Mouse (Mus musculus) adrenal gland, postnatal 4 days (tissue): ENCODE results near the gene Nubpl. TPM values are rescaled to one million over a fixed set of nuclear protein-coding genes. Genes with fewer than 3 reads are reported as not detected.

Source experiments
- DNase-seq, 2 experiments: peaks; one replicate each; pipeline ENCODE4 v3.0.0; 2021 to 2022; ENCODE audit warnings: low spot score in 2 of 2, mixed read lengths in 2 of 2
- total RNA-seq, 2 experiments: library from RNA; stranded (reverse); gene quantifications; 2 replicates each; pipeline ENCODE4 v1.2.3; 2021

Gene Nubpl
- total RNA-seq, 2 experiments from 2014 or later = 15.4 to 15.9 TPM

DNA sequence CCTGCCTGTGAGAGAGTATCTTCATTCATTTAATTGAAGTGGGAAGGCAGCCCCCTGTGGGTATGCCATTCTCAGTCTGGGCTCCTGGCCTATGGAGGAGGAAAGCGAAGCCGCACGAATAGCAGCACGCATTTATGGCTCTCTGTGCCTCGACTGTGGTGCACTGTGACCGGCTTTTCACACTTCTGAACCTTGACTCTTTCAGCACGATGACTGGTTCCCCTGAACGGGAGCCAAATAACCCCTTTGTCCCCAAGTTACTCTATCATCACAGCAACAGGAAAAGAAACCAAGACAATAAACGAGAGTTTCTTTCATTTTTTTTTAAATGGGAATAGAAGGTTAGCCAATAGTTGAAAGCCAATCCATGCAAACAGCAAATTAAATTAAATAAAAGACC lies 220.9 kb downstream of the Nubpl start:
- no peak for DNase-seq

DNA sequence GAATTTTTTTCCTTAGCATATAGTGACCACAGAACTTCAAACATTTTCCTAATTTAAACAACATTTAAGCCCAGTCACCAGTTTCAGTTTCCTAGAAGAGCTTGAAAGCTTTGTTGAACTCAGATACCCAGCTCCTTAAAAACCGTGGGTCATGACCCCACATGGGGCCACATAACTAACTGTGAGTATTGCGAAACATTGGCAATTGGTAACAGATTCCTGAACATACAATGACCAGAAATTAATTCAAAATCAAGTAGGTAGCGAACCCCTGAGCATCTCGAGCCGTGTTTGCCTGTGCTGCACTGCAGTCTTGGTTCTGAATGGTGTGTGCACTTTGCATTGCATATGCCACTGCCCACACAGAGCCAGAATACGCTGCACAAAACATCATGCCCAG lies 221.6 kb downstream of the Nubpl start:
- no peak for DNase-seq

DNA sequence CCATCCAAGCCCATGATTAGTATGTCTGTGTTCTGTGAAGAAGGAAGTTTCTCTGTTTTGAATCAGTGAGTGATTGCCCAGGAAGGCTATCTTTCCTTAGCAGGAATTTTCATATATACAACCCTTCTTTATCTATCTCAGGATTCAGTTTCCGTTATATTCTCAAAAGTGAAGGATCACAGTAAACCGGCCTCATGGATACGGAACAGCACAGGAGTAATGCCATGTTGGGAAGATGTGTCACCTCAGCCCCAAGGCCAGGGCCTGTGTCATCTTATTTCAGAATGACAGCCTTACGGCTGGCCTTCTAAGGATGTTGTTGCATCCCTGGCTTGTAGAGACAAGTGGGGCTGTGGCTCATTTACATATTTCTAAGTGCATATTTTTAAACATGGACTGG lies 231.0 kb downstream of the Nubpl start:
- DNase-seq = no peak

DNA sequence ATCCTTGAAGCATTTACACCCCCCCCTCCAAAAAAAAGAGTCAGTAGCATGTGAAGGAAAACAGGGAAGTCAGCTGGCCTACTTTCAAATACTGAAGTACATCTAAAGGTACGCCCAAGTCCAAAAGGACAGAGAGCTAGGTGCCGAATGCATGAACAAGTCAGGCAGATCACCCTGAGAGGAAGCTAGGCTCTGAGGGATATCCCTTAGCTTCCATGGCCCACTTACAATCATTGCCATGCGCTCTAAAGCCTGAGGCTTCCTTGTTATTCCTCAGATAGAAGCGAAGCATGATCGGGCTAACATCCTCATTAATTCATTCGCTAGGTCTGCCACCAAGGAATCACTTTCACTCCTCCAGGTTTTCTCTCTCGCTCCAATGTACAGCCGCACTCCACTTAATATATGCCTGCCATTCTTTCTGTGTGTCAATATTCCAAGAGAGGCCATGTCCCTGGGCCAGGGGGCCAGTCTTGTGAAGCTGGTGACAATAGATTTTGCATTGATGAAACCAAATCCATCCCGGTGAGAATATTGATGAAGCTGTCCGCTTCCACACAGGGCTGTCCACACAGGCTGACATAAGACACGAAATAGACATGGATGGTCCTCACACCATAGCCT lies 237.7 kb downstream of the Nubpl start:
- no peak for DNase-seq

DNA sequence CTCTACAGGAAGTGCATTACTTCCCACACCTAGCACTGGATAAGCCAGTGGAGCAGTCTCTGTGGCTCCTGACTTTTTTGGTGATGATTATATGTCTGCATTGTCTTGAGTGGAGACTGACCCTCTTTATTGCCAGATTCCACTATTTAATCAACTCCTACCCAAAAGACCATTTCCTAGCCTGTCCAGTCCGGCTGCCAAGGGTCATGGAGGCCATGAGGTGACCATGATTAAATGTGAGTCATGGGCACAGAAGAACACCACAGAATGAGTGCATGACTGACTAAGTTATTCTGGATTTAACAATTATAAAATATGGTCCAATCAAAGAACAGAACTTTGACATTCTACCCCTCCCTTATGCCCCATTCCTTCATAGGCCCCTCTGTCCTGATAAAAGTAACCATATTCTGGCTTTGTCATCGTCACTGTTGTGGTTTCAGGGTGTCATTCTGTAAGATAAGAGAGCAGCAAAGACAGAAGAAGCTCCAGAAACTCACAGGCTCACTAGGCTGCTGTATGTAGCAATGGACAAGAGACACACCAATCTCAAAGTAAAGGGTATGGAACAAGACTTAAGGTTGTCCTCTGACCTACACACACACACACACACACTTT lies 240.7 kb downstream of the Nubpl start:
- DNase-seq = no peak

DNA sequence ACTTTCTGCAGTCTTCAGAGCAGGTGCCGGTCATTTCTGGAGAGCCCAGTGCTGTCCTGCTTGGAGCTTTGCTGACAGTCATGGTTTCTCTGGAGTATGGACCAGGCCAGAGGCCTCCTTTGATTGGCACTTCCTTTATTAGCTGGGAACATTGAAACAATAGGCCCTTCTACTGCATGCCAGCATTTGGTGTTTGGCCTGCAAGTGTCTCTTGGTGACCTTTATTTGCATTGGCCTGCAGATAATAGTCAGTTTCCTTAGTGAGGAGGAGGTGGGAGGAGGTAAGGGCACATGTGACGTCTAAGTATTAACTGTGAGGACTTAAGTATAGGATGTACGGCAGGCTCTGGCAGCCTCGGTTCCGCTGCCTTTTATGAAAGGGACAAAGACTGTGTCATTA lies 249.1 kb downstream of the Nubpl start:
- DNase-seq = no peak

DNA sequence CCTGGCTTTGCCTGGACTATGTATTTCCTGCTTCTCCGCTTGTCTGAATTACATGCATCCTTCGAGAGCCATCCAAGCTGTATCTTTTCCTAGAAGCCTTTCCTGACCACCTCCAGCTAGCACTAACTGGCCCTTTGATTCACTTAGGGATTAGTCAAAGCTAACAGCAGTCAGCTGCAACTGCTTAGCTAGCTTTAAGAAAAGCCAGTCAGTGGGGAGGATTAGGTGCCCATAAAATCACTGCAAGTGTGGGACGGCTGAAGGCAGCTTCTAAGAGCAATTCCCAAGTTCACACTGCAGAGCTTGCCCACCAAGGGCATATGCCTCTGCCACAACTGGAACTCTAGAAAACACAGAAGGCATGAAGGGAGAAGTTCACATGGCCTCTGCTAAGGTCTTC lies 252.7 kb downstream of the Nubpl start:
- no peak for DNase-seq

DNA sequence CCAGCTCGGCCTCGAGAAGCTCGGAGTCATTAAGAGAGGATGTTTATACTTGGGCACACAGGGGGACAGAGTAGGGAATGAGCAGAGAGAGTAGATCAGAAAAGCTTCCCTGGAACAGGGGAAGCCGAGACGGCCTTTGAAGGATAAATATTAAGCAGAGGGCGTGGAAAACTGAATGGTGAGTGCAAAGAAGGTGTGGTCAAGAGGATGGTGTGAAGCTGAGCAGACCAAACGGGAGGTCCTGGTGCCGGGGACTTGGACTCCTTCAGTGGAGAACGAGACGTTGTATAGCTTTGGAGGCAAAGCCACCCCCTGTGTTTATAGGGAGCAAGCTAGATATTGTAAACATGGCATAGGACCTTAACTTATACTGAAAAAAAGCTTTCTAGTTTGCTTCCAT lies 261.9 kb downstream of the Nubpl start:
- DNase-seq = no peak

DNA sequence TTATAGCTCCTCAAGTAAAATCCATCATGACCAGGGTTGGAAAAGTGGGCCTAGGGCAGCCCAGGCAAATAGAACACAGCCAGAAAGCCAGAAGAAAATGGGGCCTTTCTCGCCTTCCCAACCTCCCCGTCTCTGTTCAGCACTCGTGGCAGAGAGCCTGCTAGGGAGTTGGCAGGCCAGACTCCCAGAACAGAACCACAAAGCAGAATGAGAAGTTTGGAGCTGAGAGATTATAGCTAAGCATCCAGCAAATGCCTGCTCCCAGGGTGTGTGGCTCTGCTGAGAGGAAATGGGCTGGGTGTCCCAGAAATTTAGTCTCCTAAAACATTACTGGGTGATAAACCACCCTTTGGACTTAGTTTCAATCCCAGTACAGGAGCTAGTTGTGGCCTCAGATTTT lies 262.6 kb downstream of the Nubpl start:
- no peak for DNase-seq

DNA sequence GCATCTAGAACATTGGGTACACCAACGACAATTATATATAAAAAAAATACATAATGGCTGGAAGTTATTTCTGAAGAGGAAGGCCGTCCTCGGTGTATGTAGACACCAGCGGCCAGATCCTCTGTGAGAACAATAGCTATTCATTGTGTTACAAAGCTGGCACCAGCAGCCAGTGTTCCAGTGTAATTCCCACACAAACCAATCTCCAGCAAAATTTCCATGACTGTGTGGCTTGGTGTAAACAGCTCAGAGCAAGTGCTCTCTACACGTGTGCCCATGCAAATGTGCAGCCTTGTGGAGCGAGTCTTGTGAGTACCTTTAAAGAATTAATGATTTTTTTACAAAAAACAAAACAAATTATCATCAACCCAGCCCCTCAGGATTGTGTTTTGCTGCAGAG lies 263.7 kb downstream of the Nubpl start:
- DNase-seq = no peak

Other genes starting within 250 kb of the Nubpl start
- gene Heatr5a, start 126.4 kb upstream of the Nubpl start, total RNA-seq = 10 to 100 TPM; 21.1 to 23.4 TPM
- 10 to 100 TPM; 28.6 to 34.3 TPM for gene Dtd2, start 91.2 kb upstream of the Nubpl start, total RNA-seq
- not detected for gene Gpr33, start 69.7 kb upstream of the Nubpl start, total RNA-seq